Mouse (Mus musculus) forebrain, postnatal 0 days (tissue): ENCODE results near the gene Plpp1. TPM values are rescaled to one million over a fixed set of nuclear protein-coding genes. Genes with fewer than 3 reads are reported as not detected.

Source experiments
- ATAC-seq: fragments of 200-750 bp; cut with Nextera tagmentation; 2 replicates; pipeline ENCODE4 v1.8.0; 2017; ENCODE audit warnings: mild to moderate bottlenecking, moderate library complexity
- DNase-seq: peaks from one replicate; pipeline ENCODE4 v3.0.0-alpha.2; 2015
- H3K27ac ChIP-seq: fragments of 300-500 bp; sonication (generic); 2 replicates; pipeline ENCODE4 v1.5.1; 2014; ENCODE audit warnings: low read depth, mild to moderate bottlenecking, antibody characterized with exemption, low read length, moderate library complexity, mixed read lengths
- H3K27me3 ChIP-seq: fragments of 300-500 bp; sonication (generic); 2 replicates; pipeline ENCODE4 v1.6.1; 2014; ENCODE audit warnings: mild to moderate bottlenecking, low read length, mixed read lengths; ENCODE audit not compliant: insufficient read depth
- H3K36me3 ChIP-seq: fragments of 300-500 bp; sonication (generic); 2 replicates; pipeline ENCODE4 v1.6.1; 2014; ENCODE audit warnings: mild to moderate bottlenecking, moderate library complexity; ENCODE audit not compliant: insufficient read depth
- H3K4me1 ChIP-seq: fragments of 300-500 bp; sonication (generic); 2 replicates; pipeline ENCODE4 v1.6.1; 2014; ENCODE audit warnings: antibody characterized with exemption; ENCODE audit not compliant: insufficient read depth
- H3K4me2 ChIP-seq: fragments of 300-500 bp; sonication (generic); 2 replicates; pipeline ENCODE4 v1.6.1; 2014; ENCODE audit warnings: low read depth, mild to moderate bottlenecking, moderate library complexity
- H3K4me3 ChIP-seq: fragments of 300-500 bp; sonication (generic); 2 replicates; pipeline ENCODE4 v1.5.1; 2014; ENCODE audit warnings: low read depth, low read length, mixed read lengths
- H3K9ac ChIP-seq: fragments of 300-500 bp; sonication (generic); 2 replicates; pipeline ENCODE4 v1.6.1; 2014; ENCODE audit warnings: mild to moderate bottlenecking
- H3K9me3 ChIP-seq: fragments of 300-500 bp; sonication (generic); 2 replicates; pipeline ENCODE4 v1.6.1; 2016; ENCODE audit warnings: low read length
- CTCF ChIP-seq: sonication (generic); IDR thresholded peaks from 2 replicates; pipeline ENCODE4 v1.5.1; 2016; ENCODE audit warnings: antibody characterized with exemption, control low read depth, low read depth
- WGBS: fragments of 180-500 bp; shearing (Covaris S2); extraction: QIAGEN DNeasy Blood & Tissue Kit; methylation state at CpG from one replicate; pipeline ENCODE4 v1.1.7; 2014; 5-methylcytosine and 5-hydroxymethylcytosine counted together
- polyA plus RNA-seq: library from polyadenylated mRNA; unstranded; fragments of >200 nt; fragmentation: Nextera tagmentation; extraction: Ambion mirVana; gene quantifications from 2 replicates; pipeline ENCODE4 v1.2.1, GENCODE M21; 2015
- total RNA-seq: library from RNA; depleted of rRNA; stranded (reverse); fragments of >200 nt; gene quantifications from 2 replicates; pipeline ENCODE4 v1.2.3, GENCODE M21; 2014

The Plpp1 gene
- total and polyA plus RNA-seq, 2 experiments from 2014 or later = 44.4 to 68.0 TPM

- no peaks in the 10 kb centered on the region for H3K27me3 ChIP-seq
- peaks cover 25% of the 10 kb centered on the region for H3K36me3 ChIP-seq
- ATAC-seq = no peak
- no peak overlapping the region for H3K4me3 ChIP-seq
- no peaks in the 10 kb centered on the region for H3K4me1 ChIP-seq
- no peak for DNase-seq
- no peak for TF ChIP-seq CTCF
- no peaks in the 10 kb centered on the region for H3K9me3 ChIP-seq
- 93% methylated on average over 2 of the region's 2 CpGs for WGBS
- H3K9ac ChIP-seq = no peak overlapping the region
- no peak overlapping the region for H3K4me2 ChIP-seq
- H3K27ac ChIP-seq = no peak overlapping the region
Observed at GRCm38 (mm10) chr13:112860370-112860769, 59.8 kb downstream of the Plpp1 start.

GRCm38 (mm10) chr13:112860911-112861310, 60.3 kb downstream of the Plpp1 start:
- DNase-seq = no peak
- Histone ChIP-seq H3K4me1 (no peaks in the 10 kb centered on the region), H3K27ac (no peak overlapping the region), H3K4me3 (no peak overlapping the region), H3K27me3 (no peaks in the 10 kb centered on the region), H3K9ac (no peak overlapping the region), H3K36me3 (peaks cover 31% of the 10 kb centered on the region), H3K9me3 (no peaks in the 10 kb centered on the region), H3K4me2 (no peak overlapping the region)
- ATAC-seq = no peak
- TF ChIP-seq CTCF = no peak
- 92% methylated on average over 9 of the region's 9 CpGs for WGBS

- Histone ChIP-seq H3K36me3 (peaks cover 38% of the 10 kb centered on the region), H3K9me3 (no peaks in the 10 kb centered on the region), H3K4me1 (no peaks in the 10 kb centered on the region), H3K4me2 (no peak overlapping the region), H3K27ac (no peak overlapping the region), H3K9ac (no peak overlapping the region), H3K27me3 (no peaks in the 10 kb centered on the region), H3K4me3 (no peak overlapping the region)
- ATAC-seq (no peak), DNase-seq (no peak)
- TF ChIP-seq CTCF = no peak
- WGBS = 32% methylated on average over 5 of the region's 5 CpGs
Observed at GRCm38 (mm10) chr13:112861825-112862306, 61.3 kb downstream of the Plpp1 start.

- no peak for DNase-seq
- Histone ChIP-seq H3K27me3 (no peaks in the 10 kb centered on the region), H3K36me3 (peaks cover 41% of the 10 kb centered on the region), H3K4me3 (no peak overlapping the region), H3K4me1 (no peaks in the 10 kb centered on the region), H3K4me2 (no peak overlapping the region), H3K9ac (no peak overlapping the region), H3K27ac (no peak overlapping the region), H3K9me3 (no peaks in the 10 kb centered on the region)
- no peak for ATAC-seq
- TF ChIP-seq CTCF = no peak
- WGBS = 66% methylated on average over 3 of the region's 3 CpGs
Observed at GRCm38 (mm10) chr13:112862342-112862741, 61.8 kb downstream of the Plpp1 start.

GRCm38 (mm10) chr13:112862978-112863677, 62.5 kb downstream of the Plpp1 start:
- peaks cover 48% of the 10 kb centered on the region for H3K36me3 ChIP-seq
- no peak overlapping the region for H3K9ac ChIP-seq
- no peak overlapping the region for H3K4me2 ChIP-seq
- no peaks in the 10 kb centered on the region for H3K9me3 ChIP-seq
- H3K4me3 ChIP-seq = no peak overlapping the region
- WGBS = 93% methylated on average over 1 of the region's 1 CpGs
- ATAC-seq (no peak), DNase-seq (no peak)
- TF ChIP-seq CTCF = no peak
- no peaks in the 10 kb centered on the region for H3K27me3 ChIP-seq
- no peaks in the 10 kb centered on the region for H3K4me1 ChIP-seq
- no peak overlapping the region for H3K27ac ChIP-seq

GRCm38 (mm10) chr13:112866782-112867181, 66.2 kb downstream of the Plpp1 start:
- ATAC-seq (no peak), DNase-seq (no peak)
- Histone ChIP-seq H3K36me3 (peaks cover 70% of the 10 kb centered on the region), H3K4me3 (no peak overlapping the region), H3K4me1 (no peaks in the 10 kb centered on the region), H3K27me3 (no peaks in the 10 kb centered on the region), H3K4me2 (no peak overlapping the region), H3K9ac (no peak overlapping the region), H3K27ac (no peak overlapping the region), H3K9me3 (no peaks in the 10 kb centered on the region)
- no peak for TF ChIP-seq CTCF
- 89% methylated on average over 7 of the region's 7 CpGs for WGBS

- Histone ChIP-seq H3K9me3 (no peaks in the 10 kb centered on the region), H3K9ac (no peak overlapping the region), H3K4me1 (no peaks in the 10 kb centered on the region), H3K36me3 (peaks cover 75% of the 10 kb centered on the region), H3K27ac (no peak overlapping the region), H3K27me3 (no peaks in the 10 kb centered on the region), H3K4me2 (no peak overlapping the region), H3K4me3 (no peak overlapping the region)
- ATAC-seq (no peak), DNase-seq (no peak)
- TF ChIP-seq CTCF = no peak
- WGBS = 92% methylated on average over 8 of the region's 8 CpGs
Observed at GRCm38 (mm10) chr13:112867381-112867780, 66.8 kb downstream of the Plpp1 start.
